Mouse (Mus musculus) mature B cell (primary cell): ENCODE measurements around the gene Ppp4r3a.

ENCODE experiments used
- in situ Hi-C: fragments of 300-500 bp; cut with MboI; formaldehyde crosslinking; loops from 2 replicates; pipeline ENCODE4 v1.14.3; 2019

Gene Ppp4r3a

DNA sequence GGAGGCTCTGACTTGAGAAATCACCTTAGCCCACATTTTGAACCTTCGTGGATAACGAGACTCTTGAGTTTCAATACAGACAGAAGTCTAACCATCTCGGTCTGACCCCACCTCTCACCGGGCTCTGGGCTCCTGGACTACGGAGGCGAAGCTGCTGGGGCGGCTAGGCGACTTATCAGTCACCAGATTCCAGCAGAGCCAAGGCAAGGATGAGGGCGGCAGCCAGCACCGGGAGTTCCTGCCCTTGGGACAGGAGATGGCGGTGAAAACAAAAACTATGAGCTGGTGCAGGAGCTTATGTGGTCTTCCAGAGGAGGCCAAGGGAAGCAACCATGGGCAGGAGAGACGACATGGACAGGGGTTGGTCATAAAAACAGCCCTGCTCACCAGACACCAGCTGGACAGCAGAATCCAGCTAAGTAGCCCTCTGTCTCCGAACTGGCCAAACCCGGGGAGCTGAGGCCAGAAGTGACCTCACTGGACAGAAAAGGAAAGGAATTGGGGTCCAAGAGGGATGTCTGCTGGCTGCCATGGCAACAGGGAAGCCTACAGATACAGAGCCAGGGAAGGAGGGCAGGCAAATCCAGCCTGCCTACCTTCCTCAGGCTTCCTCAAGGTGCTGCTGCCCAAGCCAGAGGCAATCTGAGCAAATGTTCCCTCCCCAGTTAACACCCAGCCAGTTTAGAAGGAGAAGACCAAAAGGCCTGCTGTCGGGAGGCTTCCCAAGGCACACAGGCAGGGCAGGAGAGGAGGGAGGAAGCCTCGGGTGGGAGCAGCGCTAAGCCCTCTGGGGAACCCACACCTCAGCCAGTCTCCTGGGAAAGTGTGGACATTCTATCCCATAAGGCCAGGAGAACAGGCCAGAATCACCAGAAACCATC lies 71.1 kb downstream of the Ppp4r3a start:
- in situ Hi-C loops: no loop called here

DNA sequence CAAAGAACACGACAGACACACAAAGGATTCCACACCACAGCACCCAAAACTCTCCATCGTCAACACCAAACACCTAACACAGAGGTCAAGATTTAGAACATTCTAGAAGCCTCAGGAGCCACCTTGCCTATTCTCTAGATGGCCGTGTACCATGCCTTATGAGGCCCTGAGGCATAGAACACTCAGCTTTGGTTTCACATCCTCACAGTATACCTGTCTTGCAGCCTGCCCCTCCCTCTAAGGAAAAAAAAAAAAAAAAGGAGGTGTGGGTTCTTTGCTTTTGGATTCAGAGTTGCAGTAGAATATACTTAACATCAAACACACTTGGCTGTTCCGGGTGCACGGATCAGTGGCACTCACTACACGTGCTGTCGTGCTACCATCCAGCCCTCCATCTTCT lies 72.5 kb downstream of the Ppp4r3a start:
- in situ Hi-C loops: no loop called here

DNA sequence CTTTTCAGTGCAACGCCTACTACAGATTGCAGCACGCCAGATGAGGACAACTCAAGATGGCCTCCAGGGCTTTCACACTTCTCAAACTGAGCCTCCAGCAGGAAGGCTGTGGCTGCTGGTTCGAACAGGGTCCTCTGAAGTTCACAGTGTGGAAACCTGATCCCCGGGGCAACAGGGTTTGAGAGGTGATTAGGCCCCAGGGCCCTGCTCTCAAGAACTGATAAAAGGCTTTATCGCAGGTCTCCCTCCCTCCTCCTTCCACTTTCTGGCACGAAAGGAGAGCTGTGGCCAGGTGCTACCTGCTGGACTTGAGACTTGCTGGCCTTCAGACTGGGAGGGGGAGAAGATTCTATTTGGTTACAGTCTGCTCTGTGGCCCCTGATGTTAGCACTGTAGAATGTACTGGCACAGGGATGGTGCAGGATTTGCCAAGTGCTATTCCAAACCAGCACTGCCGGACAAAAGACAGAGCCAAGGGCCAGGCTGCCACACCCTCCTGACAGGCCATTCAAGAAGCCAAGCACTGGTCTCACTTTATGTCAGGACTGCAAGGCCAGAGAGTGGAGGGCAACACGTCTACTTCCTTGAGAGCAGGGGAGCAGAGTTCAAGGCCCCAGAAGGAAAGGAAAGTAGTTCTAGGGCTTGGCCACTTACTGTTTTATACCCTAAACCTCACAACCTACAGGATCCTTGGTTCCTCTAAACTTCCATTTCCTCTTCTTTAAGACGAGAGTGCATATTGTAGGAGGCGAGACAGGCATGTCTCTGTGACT lies 73.2 kb downstream of the Ppp4r3a start:
- in situ Hi-C loops: no loop called here

DNA sequence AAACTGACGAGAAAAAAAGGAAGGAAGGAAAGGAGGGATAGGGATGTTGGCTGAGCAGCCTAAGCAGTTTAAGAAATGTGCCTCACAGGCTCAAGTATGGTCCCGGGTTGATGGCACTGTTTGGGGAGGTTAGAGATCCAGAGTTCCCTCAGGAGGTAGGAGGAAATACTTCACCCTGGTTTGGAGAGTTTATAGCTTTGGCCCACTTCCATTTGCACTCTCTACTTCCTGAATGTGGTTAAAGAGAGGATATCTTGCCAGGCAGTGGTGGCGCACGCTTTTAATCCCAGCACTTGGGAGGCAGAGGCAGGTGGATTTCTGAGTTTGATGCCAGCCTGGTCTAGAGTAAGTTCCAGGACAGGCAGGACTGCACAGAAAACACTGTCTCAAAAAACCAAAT lies 74.3 kb downstream of the Ppp4r3a start:
- in situ Hi-C loops: no loop called here

DNA sequence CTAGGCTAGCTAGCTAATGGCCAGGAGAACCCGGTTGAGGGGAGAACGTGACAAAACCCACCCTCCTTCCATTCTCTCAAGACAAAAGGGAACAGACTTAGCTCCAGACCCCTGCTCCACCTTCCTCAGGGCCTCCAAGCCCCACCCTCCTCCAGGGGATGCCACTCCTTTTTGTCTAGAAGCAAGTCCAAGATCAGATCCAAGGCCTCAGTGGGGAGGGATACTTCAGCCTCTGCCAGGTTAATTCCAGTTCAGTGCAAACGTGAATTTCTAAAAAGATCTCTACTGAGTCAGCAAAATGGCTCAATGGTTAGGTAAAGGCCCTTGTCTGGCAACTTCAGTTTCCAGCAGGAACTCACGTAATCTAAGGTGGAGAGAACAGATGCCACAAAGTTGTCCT lies 74.9 kb downstream of the Ppp4r3a start:
- in situ Hi-C loops: no loop called here

DNA sequence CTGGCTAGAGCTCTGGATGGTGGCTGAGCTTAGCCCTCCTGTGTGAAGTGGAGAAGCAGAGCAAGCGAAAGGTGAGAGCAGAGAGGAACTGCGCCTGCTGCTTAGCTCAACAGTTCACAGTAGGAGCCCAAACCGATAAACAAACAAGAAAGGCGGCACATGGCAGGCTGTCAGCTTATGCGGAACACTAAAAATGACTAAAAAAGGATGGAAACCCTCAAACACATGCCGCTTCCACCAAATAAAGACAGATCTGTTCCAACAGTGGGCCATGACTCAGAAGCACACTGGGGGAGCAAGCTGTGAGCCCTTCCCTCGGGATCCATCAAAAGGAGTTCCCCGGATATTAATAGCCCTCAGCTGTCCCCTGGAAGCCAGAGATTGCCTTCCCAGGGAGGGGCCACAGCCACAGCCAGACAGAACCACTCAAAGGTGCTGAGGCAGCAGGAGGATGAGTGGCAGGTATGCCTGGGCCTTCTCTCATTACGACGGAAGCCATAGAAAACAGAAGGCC lies 75.5 kb downstream of the Ppp4r3a start:
- in situ Hi-C loops: no loop called here

DNA sequence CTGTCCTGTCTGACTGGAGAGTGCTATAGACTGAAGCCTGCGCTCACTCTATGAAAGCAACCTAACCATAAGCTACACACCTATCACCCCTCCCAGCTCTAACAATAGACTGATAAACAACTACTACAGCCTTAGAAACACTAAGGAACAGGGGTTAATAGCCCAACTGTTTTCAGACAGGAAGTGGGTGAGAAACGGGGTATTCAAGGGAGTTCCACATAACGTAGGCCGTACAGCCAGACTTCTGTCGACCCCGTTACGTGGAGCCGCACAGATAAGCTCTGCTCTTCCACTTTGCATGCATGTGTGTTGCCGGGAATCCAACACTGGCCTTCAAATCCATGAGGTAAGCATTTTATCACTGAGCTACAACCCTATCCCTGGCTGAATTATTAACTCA lies 76.1 kb downstream of the Ppp4r3a start:
- in situ Hi-C loops: no loop called here

DNA sequence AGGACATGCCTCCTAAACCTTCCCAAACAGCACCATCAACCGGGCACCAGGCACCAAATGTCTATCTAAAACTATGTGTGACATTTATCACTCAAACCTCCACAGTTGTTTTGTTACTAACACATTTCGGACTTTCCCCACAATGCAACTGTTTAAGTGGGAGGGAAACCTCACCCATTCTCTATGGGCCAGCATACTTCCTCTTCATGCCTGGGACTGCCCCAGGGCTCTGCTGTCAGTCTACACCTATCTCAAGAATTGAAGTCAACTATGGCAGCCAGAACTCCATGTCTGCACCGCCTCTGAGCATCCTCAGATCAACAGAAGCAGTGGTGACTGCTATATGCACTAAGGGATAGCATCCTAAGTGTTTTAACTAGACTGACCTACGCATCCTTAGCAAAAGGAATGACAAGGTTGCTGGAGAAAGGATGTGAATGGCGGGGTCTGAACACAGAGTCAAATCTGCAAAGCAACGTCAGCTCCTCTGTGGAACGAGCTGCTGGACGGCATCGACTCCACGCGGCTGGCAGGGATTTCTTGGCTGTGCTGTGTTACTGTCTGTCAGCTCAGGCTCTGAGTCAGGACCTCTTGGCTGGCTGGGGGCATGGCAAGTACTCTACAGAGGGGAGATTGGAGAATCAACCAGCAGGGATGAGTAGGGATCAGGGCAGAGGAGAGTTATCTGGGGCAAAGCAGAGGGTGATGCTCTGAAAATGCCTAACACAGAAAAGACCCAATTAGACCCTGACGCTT lies 77.7 kb downstream of the Ppp4r3a start:
- in situ Hi-C loops: no loop called here

DNA sequence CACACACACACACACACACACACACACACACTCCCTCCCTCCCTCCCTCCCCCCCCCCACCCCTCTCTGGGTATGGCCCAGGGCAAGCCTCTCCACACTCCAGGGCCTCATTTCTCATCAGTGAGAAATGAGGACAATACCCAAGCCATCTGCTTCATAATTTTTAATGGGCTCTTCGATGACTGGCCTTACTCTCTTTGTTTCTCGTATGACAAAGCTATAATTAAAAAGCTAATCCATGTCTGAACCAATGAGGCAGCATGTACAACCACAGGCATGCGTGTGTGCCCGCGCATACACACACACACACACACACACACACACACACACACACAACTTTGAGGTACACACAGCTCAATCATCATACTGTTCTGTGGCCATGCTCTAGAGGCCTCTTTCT lies 78.5 kb downstream of the Ppp4r3a start:
- in situ Hi-C loops: no loop called here

DNA sequence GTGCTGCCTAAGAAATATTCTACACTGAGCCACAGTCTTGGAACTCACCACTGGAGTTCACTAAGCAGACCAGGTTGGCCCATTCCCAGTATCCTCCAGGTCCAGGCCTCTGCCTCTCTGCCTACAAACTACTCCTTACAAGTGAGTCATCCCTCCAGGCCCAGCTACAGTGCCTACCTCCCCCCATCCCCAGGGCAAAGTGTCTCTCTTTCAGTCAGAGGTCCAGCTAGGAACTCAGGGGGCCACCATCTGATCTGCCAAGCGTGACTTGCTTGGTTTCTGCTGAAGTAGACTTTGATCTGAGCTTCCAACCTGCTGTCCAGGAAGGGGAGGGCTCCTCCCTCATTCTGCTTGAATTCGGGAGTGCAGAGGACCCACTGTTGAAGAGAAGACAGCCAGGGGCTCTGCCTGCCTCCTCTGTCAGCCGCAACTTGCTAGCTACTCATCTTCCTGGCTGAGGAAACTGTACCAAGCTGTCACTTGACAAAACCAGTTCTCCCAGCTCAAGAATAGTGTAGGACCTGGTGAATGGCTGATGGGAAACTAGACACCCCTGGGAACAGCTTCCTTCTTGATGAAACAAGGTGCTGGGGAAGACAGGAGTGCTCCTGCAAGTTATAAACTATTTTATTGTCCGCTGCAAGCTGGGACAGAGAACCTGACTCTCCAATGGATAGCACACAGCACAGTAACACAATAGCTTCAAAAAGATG lies 80.5 kb downstream of the Ppp4r3a start:
- in situ Hi-C loops: no loop called here

DNA sequence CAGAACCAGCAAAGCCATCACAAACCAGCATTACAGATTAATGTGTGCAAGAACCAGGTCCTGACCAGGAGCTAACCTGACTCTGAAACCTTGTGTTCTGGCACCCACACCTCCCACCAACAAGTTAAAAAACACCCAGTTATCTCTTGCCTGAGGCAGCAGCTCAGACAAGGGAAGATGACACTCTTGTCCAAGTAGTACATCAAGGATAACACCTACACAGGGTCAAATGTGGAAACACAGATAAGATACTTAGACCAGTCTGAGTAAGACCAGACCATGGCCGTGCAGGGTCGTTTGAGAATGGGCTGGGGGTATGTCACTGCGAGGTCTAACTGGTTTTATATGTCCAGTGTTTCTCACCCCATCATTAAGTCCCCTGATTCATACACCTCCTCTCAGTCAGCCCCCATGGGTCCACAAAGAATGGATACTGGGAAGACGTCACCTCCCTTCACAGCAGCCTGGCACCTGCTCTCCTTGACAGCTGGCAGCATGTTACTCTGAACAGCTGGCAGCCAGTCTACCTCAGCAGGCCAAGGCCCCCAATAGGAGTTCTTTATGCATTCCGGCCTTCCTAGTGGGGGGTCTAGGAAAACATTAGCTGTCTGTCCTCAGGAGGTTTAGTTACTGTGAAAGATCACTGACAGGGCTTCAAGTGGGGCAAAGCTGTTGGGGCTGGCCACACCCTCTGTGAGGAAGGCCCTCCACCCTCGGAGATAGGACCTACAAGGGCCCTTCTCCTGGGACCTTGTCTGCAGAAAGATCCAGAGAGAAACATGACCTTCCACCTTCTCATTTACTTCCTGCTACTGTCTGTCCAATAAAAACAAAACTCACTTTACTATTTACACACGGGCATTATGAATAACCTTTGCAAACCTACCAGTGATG lies 84.2 kb downstream of the Ppp4r3a start:
- in situ Hi-C loops: no loop called here

DNA sequence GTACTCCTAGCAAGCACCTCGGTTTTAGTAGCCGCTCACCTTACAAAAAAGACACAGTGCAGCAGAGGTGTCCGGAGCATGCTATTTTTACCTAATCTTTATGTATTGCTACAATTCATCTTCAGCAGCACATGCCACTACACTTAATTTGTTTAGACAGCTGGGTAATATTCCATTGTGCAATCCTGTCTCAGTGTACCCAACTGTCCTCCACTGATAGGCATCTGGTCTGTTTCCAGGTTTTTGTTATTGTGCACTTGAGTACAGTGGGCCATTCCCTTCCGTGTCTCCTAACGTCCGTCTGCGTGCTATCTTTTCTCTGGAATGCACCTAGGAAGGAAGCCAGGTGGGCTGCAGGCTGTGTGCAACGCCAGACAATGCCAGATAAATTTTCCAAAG lies 84.9 kb downstream of the Ppp4r3a start:
- in situ Hi-C loops: no loop called here

DNA sequence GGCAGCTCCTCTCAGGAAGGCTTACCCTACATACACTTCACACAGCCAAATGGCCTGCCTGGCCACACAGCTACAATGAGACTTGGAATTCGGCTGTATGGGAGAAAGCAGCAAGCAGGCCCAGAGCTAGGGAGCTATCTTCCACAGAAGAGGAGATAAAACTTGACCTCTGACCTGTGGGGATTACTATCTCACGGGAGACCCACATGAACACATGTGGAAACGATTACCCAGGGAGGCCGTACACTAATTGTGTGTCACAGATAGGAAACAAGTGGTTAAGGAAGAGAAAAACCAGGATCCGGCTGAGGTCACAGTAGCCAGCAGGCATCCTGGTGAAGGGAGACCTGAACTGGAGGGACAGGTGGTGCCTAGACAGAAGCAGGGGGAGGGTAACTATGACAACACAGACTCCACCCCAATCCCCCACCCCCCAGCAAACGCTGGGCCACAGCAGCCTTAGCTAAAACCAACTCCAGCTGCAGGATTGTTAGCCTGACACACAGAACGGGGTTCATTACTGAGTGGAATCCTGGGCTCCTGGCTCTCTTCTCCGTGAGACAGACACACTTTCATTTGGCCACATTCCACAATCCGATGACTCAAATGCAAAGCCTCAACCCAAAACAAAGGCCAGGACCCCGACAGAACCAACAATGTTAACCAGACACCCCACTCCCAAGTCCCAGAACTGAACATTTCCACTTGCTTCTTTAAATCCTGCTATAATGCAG lies 85.5 kb downstream of the Ppp4r3a start:
- in situ Hi-C loops: no loop called here

DNA sequence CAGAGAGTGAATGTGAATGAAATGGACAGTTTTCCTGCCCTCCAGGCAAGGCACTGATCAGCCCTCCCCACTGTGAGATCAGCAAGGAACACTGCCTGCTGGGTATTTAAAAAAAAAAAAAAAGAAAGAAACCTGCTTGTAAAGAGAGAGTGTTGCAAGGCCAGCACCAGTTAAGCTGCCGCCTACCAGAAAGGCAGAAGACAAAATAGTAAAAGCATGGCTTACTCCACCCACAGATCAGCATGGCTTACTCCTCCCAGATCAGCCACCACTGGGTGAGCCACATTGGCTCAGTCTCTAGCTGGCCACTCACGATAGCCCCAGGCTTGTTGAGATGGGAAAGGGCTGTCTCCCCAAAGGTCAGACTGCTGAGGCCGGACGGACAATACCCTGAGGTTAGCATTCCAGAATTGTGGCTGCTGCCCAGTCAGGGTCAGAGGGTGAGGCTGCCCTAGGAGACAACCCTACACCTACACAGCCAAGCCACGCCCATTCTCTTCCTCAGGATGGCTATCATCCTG lies 87.1 kb downstream of the Ppp4r3a start:
- in situ Hi-C loops: no loop called here

DNA sequence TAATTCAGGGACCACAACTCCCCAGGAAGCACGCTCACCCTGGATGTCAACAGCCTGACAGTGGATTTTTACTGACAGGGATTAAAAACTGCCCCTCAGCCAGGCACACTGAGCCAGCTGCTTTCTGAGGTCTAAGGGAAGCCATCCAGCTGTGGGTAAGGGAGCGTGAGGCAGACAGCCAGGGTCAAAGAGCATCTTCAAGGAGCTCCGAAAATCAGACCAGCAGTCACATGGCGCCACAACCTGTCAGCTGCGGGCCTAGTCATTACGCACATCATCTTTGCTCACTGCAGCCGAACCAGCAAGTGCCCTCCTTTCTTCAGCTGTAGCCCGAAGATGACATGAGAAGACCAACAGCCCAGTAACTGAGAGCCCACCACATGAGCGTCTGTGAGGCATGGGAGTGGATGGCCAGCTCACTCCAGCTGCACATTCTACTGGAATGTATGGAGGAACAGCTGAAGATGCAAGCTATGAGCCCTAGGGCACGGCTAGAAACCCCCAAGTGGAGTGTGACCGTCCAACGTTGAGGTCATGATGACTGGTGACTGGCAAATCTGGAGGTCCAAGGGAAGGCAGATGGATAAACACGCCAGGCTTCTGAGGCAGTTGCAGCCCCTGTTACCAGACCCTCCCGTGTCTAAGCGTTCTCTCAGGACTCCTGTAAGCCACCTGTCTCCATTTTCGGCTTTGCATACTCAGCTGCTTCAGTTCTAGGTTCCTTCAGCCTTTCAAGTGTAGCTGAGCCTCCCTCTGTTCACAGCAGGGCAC lies 87.7 kb downstream of the Ppp4r3a start:
- in situ Hi-C loops: no loop called here

DNA sequence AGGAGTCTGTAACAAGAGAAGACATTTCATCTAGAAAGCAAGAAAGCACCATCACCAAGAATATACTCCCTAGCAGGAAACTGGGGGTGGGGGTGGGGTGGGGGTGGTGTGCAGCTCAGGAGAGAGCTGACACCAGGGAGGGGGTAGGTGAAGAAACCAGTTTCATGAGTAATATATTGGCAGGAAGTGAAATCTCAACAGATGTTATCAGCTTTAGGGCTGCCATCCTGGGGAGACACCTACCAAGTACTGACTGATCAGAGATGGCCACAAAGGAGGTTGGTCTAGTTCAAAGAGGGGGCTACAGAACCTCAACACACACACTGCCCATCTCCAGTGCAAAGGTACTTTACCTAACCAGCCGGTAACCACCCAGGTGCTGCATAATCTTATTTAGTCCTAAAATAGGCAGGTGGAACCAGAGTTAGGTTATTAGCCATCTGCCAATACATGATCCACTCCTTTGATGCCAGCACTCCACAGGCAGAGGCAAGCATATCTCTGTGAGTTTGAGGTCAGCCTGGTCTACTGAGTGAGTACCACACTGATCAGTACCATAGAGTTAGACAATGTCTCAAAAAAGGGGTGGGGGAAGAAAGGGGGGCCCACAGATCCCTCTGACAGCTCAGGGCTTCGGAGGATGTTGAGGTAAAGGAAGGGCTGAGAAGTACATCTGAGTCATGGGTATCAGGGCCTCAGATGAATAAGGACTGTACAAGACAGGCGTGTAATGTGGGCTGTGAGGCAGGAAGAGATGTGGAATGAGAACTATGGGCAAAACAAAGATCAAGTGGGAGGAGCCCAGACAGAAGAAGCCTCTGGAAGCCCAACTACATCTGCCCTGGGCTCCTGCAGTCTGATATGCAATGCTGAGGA lies 89.1 kb downstream of the Ppp4r3a start:
- in situ Hi-C loops: no loop called here

DNA sequence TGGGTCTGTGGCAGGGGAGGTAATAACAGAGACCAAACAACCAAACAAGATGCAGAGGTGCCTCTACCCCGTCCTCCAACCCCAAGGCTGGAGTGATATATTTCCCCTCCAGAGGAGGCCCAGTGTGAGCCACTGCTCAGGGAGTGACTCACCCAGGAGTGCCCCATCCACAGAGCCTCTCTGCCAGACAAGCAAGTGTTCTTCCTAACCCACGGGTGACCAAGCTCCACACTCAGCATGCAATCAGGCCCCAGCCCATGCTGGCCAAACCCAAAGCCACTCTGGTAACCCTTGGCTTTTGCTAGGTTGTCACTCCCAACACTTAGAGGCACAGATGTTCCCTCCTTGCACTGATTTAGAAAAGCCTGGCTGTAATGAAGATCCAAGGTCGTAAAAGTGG lies 90.4 kb downstream of the Ppp4r3a start:
- in situ Hi-C loops: no loop called here

DNA sequence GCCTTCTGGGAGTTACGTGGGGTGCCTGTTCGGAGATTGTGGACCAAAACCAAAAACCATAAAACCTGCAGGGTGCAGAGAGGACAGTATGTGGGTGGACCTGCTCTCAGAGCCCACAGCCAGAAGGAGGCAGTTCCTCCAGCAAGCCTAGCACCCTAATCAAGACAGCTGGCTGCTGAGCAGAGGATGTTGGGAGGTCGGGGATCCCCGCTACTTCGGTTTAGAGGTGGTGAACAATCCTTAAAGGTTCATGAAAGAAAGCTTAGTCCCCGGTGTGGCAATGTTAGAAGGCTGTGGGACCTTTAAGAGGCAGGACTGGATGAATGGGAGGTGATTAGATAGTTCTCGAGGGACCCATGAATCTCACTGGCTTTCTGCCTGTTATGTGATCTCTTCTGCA lies 91.0 kb downstream of the Ppp4r3a start:
- in situ Hi-C loops: no loop called here
